Mouse (Mus musculus): ENCODE measurements around the gene Lrguk. TPM values are rescaled to one million over a fixed set of nuclear protein-coding genes. Genes with fewer than 3 reads are reported as not detected.
A peak's percentile ranks its signal among the peaks of the same experiment; 100 is the strongest.

Lrguk gene
- total RNA-seq, 2 experiments from 2014 or later, result 0.10 to 0.26 TPM

- no peak for DNase-seq (ENCODE audit: low spot score in 2 of 2)
Measured at GRCm38 (mm10) chr6:34173251-34173650, 144.0 kb downstream of the Lrguk start.

- no peak for DNase-seq (ENCODE audit: low spot score in 2 of 2)
Measured at GRCm38 (mm10) chr6:34174715-34175114, 145.5 kb downstream of the Lrguk start.

- no peak for DNase-seq (ENCODE audit: low spot score in 2 of 2)
Measured at GRCm38 (mm10) chr6:34176111-34176863, 147.0 kb downstream of the Lrguk start.

- DNase-seq (ENCODE audit: low spot score in 2 of 2), result peak; percentile 75 to 92
Measured at GRCm38 (mm10) chr6:34176864-34177247, 147.6 kb downstream of the Lrguk start, which contains the start of gene Slc35b4. TSS of gene Slc35b4 (minus strand) at chr6:34177111.

GRCm38 (mm10) chr6:34179007-34179406, 149.8 kb downstream of the Lrguk start:
- no peak for DNase-seq (ENCODE audit: low spot score in 2 of 2)

- DNase-seq (ENCODE audit: low spot score in 2 of 2), result no peak
Measured at GRCm38 (mm10) chr6:34179911-34180310, 150.7 kb downstream of the Lrguk start.

- DNase-seq (ENCODE audit: low spot score in 2 of 2), result no peak
Measured at GRCm38 (mm10) chr6:34181961-34182360, 152.7 kb downstream of the Lrguk start.

GRCm38 (mm10) chr6:34183326-34183725, 154.1 kb downstream of the Lrguk start:
- DNase-seq (ENCODE audit: low spot score in 2 of 2), result no peak

Other genes starting within 250 kb of the Lrguk start
- gene Slc35b4, start 147.7 kb downstream of the Lrguk start, total RNA-seq (2021), result 10 to 100 TPM; 19.8 TPM

Measured in gastrocnemius, postnatal 4 days (tissue).